Mouse (Mus musculus) midbrain, embryonic 16.5 days (tissue): Measurements from ENCODE around the gene Znhit2. TPM values are rescaled to one million over a fixed set of nuclear protein-coding genes. Genes with fewer than 3 reads are reported as not detected.

Source experiments
- ATAC-seq: fragments of 200-750 bp; cut with Nextera tagmentation; 2 replicates; pipeline ENCODE4 v1.8.0; 2017; ENCODE audit warnings: moderate TSS enrichment
- H3K27ac ChIP-seq: fragments of 300-500 bp; sonication (generic); 2 replicates; pipeline ENCODE4 v1.5.1; 2014; ENCODE audit warnings: mild to moderate bottlenecking, low read length, mixed read lengths
- H3K27me3 ChIP-seq: fragments of 300-500 bp; sonication (generic); 2 replicates; pipeline ENCODE4 v1.6.1; 2014; ENCODE audit warnings: low read depth, low read length, mixed read lengths; ENCODE audit not compliant: control insufficient read depth, insufficient read depth
- H3K36me3 ChIP-seq: fragments of 300-500 bp; sonication (generic); 2 replicates; pipeline ENCODE4 v1.6.1; 2014; ENCODE audit warnings: mild to moderate bottlenecking, low read length, moderate library complexity, mixed read lengths; ENCODE audit not compliant: control insufficient read depth, insufficient read depth
- H3K4me1 ChIP-seq: fragments of 300-500 bp; sonication (generic); 2 replicates; pipeline ENCODE4 v1.6.1; 2014; ENCODE audit warnings: mild to moderate bottlenecking, low read length, mixed read lengths; ENCODE audit not compliant: control insufficient read depth, insufficient read depth
- H3K4me2 ChIP-seq: fragments of 300-500 bp; sonication (generic); 2 replicates; pipeline ENCODE4 v1.6.1; 2014; ENCODE audit warnings: mild to moderate bottlenecking, low read length, mixed read lengths
- H3K4me3 ChIP-seq: fragments of 300-500 bp; sonication (generic); 2 replicates; pipeline ENCODE4 v1.5.1; 2014; ENCODE audit warnings: low read depth, mild to moderate bottlenecking, low read length, moderate library complexity, mixed read lengths
- H3K9ac ChIP-seq: fragments of 300-500 bp; sonication (generic); 2 replicates; pipeline ENCODE4 v1.6.1; 2014; ENCODE audit warnings: low read depth, low read length, mixed read lengths
- H3K9me3 ChIP-seq: fragments of 300-500 bp; sonication (generic); replicated peaks from 2 replicates; pipeline ENCODE4 v1.6.1; 2014; ENCODE audit warnings: mild to moderate bottlenecking, low read length, mixed read lengths; ENCODE audit not compliant: control insufficient read depth, poor library complexity, severe bottlenecking
- WGBS: fragments of 180-500 bp; shearing (Covaris S2); extraction: QIAGEN DNeasy Blood & Tissue Kit; methylation state at CpG from one replicate; pipeline ENCODE4 v1.1.7; 2014; 5-methylcytosine and 5-hydroxymethylcytosine counted together
- polyA plus RNA-seq: library from polyadenylated mRNA; unstranded; fragments of >200 nt; fragmentation: Nextera tagmentation; extraction: Ambion mirVana; gene quantifications from 2 replicates; pipeline ENCODE4 v1.2.1, GENCODE M21; 2015

Znhit2 gene
- polyA plus RNA-seq, 1 experiment from 2014 or later: 30.2 TPM

- no peak for ATAC-seq
- Histone ChIP-seq H3K4me1 (no peaks in the 10 kb centered on the region), H3K4me3 (no peak overlapping the region), H3K4me2 (no peak overlapping the region), H3K36me3 (no peaks in the 10 kb centered on the region), H3K27ac (no peak overlapping the region), H3K27me3 (no peaks in the 10 kb centered on the region), H3K9me3 (no peaks in the 10 kb centered on the region), H3K9ac (no peak overlapping the region)
- WGBS: 85% methylated on average over 7 of the region's 7 CpGs
Measured at GRCm38 (mm10) chr19:6023930-6024329, 37.1 kb upstream of the Znhit2 start.

- Histone ChIP-seq H3K4me1 (no peaks in the 10 kb centered on the region), H3K4me3 (no peak overlapping the region), H3K9ac (no peak overlapping the region), H3K9me3 (no peaks in the 10 kb centered on the region), H3K27me3 (no peaks in the 10 kb centered on the region), H3K27ac (no peak overlapping the region), H3K36me3 (no peaks in the 10 kb centered on the region), H3K4me2 (no peak overlapping the region)
- 89% methylated on average over 6 of the region's 6 CpGs for WGBS
- ATAC-seq: no peak
Measured at GRCm38 (mm10) chr19:6028991-6029390, 32.0 kb upstream of the Znhit2 start.

GRCm38 (mm10) chr19:6029426-6029825 lies 31.6 kb upstream of the Znhit2 start:
- ATAC-seq: no peak
- no peak overlapping the region for H3K4me2 ChIP-seq
- WGBS: 83% methylated on average over 9 of the region's 9 CpGs

DNA sequence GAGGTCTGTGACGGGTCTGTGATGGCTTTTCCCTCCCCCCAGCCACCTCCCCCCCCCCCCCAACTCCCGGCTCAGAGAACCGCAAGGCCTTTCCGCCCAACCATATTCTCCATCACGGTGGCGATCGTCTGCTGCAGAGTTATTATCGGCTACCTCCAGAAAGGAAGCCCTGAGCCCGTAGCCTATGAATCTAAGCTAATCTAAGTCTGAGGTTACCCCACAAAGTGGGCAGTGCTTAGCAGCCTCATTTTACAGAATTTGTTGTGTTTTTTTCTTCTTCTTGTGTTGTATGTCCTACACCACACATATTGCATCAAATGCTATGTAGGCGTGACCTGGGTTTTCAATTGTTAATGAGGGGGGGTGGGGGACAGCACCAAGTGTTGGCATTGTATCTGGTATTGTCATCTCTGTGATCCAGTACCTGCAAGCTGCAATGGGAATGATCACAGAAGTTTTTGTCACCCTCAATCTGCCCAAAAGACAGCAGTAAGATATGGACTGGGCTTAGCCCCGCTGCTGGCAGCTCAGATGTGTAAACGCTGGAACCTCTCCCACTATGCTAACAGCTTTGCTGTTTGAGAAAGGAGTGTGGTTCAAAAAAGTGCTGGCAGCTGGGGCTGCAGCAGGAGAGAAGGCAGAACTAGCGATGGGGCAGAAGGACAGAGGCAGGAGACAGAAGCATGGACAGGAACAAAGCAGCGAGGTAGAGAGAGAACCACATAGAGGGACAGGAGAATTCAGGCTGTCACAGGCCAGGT lies 30.3 kb upstream of the Znhit2 start:
- Histone ChIP-seq H3K9ac (no peak overlapping the region), H3K9me3 (no peaks in the 10 kb centered on the region), H3K4me3 (no peak overlapping the region), H3K27ac (no peak overlapping the region), H3K27me3 (no peaks in the 10 kb centered on the region), H3K4me2 (no peak overlapping the region), H3K36me3 (no peaks in the 10 kb centered on the region), H3K4me1 (no peaks in the 10 kb centered on the region)
- ATAC-seq: no peak
- 79% methylated on average over 14 of the region's 14 CpGs for whole genome bisulfite sequencing

More at GRCm38 (mm10) chr19:6029426-6029825, 31.6 kb upstream of the Znhit2 start:
- Histone ChIP-seq H3K9me3 (no peaks in the 10 kb centered on the region), H3K4me3 (no peak overlapping the region), H3K27ac (no peak overlapping the region), H3K27me3 (no peaks in the 10 kb centered on the region), H3K4me1 (no peaks in the 10 kb centered on the region), H3K36me3 (no peaks in the 10 kb centered on the region), H3K9ac (no peak overlapping the region)

DNA sequence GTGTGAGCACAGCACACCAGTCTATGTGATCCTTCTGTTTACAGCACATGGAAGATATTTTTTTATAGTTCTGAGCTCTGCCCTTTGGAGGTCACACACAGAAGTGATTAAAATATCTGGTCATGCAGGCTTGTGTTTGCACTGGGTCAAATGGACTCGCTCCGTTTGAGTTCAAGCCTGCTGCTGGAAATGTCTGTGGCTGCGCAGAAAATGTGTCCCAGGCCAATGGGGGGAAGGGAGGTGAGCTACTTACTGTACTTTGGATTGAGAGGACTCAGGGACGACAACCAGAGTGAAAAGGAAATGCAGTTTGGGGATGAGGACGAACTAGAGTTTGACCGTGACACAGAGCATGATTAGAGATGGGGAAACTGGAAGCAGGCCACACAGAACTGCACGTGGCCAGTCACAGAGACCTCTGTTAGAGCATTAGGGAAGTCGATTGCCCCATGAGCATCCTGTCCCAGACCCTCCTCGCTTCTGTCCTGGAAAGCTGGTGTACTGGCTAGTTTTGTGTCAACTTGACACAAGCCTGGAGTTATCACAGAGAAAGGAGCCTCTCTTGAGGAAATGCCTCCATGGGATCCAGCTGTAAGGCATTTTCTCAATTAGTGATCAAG lies 24.9 kb upstream of the Znhit2 start:
- H3K9me3 ChIP-seq: no peaks in the 10 kb centered on the region
- H3K4me1 ChIP-seq: no peaks in the 10 kb centered on the region
- no peak overlapping the region for H3K4me3 ChIP-seq
- no peak for ATAC-seq
- no peak overlapping the region for H3K27ac ChIP-seq
- no peak overlapping the region for H3K9ac ChIP-seq
- no peak overlapping the region for H3K4me2 ChIP-seq
- no peaks in the 10 kb centered on the region for H3K27me3 ChIP-seq
- no peaks in the 10 kb centered on the region for H3K36me3 ChIP-seq
- WGBS: 79% methylated on average over 9 of the region's 9 CpGs

DNA sequence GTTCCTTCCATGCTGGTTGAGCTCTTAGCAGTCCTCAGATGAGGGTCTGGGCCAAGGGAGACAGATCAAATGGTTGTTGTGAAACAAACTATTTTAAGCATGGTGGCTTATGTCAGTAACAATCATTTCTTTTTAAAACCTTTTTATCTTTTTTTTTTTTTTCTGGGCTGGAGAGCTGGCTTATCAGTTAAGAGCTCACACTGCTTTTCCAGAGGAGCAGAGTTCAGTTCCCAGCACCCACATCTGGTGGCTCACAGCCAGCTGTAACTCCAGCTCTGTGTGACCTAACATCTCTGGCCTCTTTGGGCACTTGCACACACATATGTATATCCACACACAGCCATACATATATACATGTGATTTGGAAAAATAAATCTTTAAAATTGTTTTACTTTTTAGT lies 23.3 kb upstream of the Znhit2 start:
- no peak for ATAC-seq
- H3K9me3 ChIP-seq: no peaks in the 10 kb centered on the region
- no peak overlapping the region for H3K9ac ChIP-seq
- H3K4me2 ChIP-seq: no peak overlapping the region
- no peaks in the 10 kb centered on the region for H3K27me3 ChIP-seq
- no peaks in the 10 kb centered on the region for H3K36me3 ChIP-seq
- no peak overlapping the region for H3K27ac ChIP-seq
- no peak overlapping the region for H3K4me3 ChIP-seq
- no peaks in the 10 kb centered on the region for H3K4me1 ChIP-seq

DNA sequence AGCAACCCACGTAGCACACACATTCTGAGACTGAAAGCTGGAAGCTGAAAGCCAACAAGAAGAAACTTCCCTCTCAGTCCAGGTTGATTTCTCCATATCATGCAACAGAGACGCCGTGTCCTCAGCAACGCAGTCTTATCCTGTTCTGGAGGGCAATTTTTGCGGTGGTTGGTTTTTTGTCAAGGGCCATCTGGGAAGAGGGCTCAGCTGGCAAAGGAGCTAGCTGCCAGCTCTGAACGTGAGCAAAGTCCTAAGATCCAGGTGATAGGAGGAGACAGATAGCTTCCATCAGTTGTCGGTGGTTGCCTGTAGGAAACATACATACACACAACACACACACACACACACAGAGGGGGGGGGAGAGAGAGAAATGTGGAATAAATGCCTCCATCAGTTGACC lies 22.7 kb upstream of the Znhit2 start:
- Histone ChIP-seq H3K4me2 (no peak overlapping the region), H3K4me1 (no peaks in the 10 kb centered on the region), H3K9ac (no peak overlapping the region), H3K27me3 (no peaks in the 10 kb centered on the region), H3K36me3 (no peaks in the 10 kb centered on the region), H3K4me3 (no peak overlapping the region), H3K9me3 (no peaks in the 10 kb centered on the region), H3K27ac (no peak overlapping the region)
- WGBS: 85% methylated on average over 7 of the region's 7 CpGs
- no peak for ATAC-seq

- Histone ChIP-seq H3K9me3 (no peaks in the 10 kb centered on the region), H3K36me3 (no peaks in the 10 kb centered on the region), H3K4me3 (no peak overlapping the region), H3K9ac (no peak overlapping the region), H3K27me3 (no peaks in the 10 kb centered on the region), H3K4me1 (peaks cover under 1% of the 10 kb centered on the region; the same call in 1 of the 2 replicates), H3K27ac (no peak overlapping the region), H3K4me2 (no peak overlapping the region)
- no peak for ATAC-seq
Measured at GRCm38 (mm10) chr19:6040002-6040401, 21.0 kb upstream of the Znhit2 start.

- Histone ChIP-seq H3K27me3 (no peaks in the 10 kb centered on the region), H3K4me1 (peaks cover 8% of the 10 kb centered on the region), H3K9me3 (no peaks in the 10 kb centered on the region), H3K4me3 (no peak overlapping the region), H3K27ac (no peak overlapping the region), H3K9ac (no peak overlapping the region), H3K36me3 (no peaks in the 10 kb centered on the region), H3K4me2 (no peak overlapping the region)
- 82% methylated on average over 9 of the region's 9 CpGs for WGBS
- no peak for ATAC-seq
Measured at GRCm38 (mm10) chr19:6042293-6042692, 18.7 kb upstream of the Znhit2 start.
